Mouse (Mus musculus): ENCODE data around the gene Usp36.
A peak's percentile ranks its signal among the peaks of the same experiment; 100 is the strongest.

The Usp36 gene

GRCm38 (mm10) chr11:118220561-118221262, 69.3 kb downstream of the Usp36 start:
- peak; percentile 75 for DNase-seq

GRCm38 (mm10) chr11:118219066-118219465, 71.0 kb downstream of the Usp36 start:
- no peak for DNase-seq

GRCm38 (mm10) chr11:118216468-118216867, 73.6 kb downstream of the Usp36 start:
- no peak for DNase-seq

GRCm38 (mm10) chr11:118215928-118216458, 74.1 kb downstream of the Usp36 start:
- DNase-seq = no peak

GRCm38 (mm10) chr11:118212636-118213112, 77.4 kb downstream of the Usp36 start:
- DNase-seq = no peak

- no peak for DNase-seq
Observed at GRCm38 (mm10) chr11:118211749-118212635, 78.1 kb downstream of the Usp36 start.

GRCm38 (mm10) chr11:118210962-118211361, 79.1 kb downstream of the Usp36 start:
- DNase-seq = no peak

- DNase-seq = no peak
Observed at GRCm38 (mm10) chr11:118210116-118210515, 79.9 kb downstream of the Usp36 start.

All from thymus, postnatal 25 days (tissue).